Mouse (Mus musculus) frontal cortex, postnatal 25 days (tissue): Measurements from ENCODE around the gene Gm13276.
A peak's percentile ranks its signal among the peaks of the same experiment; 100 is the strongest.
"Not testable (repeated sequence)": the region's sequence is repeated elsewhere in the genome, so short reads cannot be mapped to it uniquely, and the experiment has no call there.

Source experiments
- DNase-seq, 2 experiments: peaks; one replicate each; pipeline ENCODE4 v3.0.0; 2022; ENCODE audit warnings: low spot score in 2 of 2

Gm13276 gene

DNA sequence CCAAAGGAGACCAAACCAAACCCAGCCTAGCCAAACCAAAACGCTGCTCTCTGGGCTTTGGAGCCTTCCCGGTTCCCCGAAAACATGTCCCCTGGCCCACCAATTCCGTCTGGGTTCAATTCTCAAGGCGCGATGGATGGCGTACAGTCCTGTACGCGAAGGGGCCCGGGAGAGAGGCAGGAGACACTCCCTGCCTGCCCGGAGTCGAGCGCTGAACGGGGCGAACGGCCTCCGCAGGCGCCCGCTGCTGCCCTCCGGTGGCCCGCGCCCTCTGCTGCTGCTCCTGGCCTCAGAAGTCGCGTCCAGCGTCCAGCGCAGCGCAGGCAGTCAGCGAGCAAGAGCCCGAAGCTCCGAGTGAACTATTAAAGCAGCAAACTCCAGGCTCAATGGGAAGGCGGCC lies 3.2 kb upstream of the Gm13276 start:
- DNase-seq, result not testable (repeated sequence)

DNA sequence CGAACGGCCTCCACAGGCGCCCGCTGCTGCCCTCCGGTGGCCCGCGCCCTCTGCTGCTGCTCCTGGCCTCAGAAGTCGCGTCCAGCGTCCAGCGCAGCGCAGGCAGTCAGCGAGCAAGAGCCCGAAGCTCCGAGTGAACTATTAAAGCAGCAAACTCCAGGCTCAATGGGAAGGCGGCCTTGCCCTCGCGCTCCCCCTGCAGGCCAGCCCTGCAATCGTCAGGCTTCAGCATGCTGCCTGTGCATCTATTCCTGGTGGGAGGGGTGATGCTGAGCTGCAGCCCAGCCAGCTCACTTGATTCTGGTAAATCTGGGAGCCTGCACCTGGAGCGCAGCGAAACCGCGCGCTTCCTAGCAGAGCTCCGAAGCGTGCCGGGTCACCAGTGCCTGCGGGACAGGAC lies 2.9 kb downstream of the Gm13276 start, which contains the start of gene Gm13277:
Gm13277 (plus strand) TSS at position 231 of the 400 bp plus-strand sequence.
- peak; percentile 31 to 52 for DNase-seq

DNA sequence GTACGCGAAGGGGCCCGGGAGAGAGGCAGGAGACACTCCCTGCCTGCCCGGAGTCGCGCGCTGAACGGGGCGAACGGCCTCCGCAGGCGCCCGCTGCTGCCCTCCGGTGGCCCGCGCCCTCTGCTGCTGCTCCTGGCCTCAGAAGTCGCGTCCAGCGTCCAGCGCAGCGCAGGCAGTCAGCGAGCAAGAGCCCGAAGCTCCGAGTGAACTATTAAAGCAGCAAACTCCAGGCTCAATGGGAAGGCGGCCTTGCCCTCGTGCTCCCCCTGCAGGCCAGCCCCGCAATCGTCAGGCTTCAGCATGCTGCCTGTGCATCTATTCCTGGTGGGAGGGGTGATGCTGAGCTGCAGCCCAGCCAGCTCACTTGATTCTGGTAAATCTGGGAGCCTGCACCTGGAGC lies 5.7 kb downstream of the Gm13276 start, which contains the start of gene Gm13278:
Gm13278 (plus strand) TSS at position 301 of the 400 bp plus-strand sequence.
- DNase-seq, result not testable (repeated sequence)

DNA sequence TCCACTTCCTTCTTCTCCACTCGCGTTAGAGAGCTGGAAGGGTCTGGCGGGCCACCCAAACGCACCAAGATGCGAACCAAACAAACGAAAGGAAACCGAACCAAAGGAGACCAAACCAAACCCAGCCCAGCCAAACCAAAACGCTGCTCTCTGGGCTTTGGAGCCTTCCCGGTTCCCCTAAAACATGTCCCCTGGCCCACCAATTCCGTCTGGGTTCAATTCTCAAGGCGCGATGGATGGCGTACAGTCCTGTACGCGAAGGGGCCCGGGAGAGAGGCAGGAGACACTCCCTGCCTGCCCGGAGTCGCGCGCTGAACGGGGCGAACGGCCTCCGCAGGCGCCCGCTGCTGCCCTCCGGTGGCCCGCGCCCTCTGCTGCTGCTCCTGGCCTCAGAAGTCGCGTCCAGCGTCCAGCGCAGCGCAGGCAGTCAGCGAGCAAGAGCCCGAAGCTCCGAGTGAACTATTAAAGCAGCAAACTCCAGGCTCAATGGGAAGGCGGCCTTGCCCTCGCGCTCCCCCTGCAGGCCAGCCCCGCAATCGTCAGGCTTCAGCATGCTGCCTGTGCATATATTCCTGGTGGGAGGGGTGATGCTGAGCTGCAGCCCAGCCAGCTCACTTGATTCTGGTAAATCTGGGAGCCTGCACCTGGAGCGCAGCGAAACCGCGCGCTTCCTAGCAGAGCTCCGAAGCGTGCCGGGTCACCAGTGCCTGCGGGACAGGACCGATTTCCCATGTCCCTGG lies 8.6 kb downstream of the Gm13276 start, which contains the start of gene Gm13275:
Gm13275 (plus strand) TSS at position 552 of the 740 bp plus-strand sequence.
- peak; percentile 74 to 76 for DNase-seq

DNA sequence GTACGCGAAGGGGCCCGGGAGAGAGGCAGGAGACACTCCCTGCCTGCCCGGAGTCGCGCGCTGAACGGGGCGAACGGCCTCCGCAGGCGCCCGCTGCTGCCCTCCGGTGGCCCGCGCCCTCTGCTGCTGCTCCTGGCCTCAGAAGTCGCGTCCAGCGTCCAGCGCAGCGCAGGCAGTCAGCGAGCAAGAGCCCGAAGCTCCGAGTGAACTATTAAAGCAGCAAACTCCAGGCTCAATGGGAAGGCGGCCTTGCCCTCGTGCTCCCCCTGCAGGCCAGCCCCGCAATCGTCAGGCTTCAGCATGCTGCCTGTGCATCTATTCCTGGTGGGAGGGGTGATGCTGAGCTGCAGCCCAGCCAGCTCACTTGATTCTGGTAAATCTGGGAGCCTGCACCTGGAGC lies 11.6 kb downstream of the Gm13276 start, which contains the start of gene Gm13279:
Gm13279 (plus strand) TSS at position 301 of the 400 bp plus-strand sequence.
- not testable (repeated sequence) for DNase-seq

DNA sequence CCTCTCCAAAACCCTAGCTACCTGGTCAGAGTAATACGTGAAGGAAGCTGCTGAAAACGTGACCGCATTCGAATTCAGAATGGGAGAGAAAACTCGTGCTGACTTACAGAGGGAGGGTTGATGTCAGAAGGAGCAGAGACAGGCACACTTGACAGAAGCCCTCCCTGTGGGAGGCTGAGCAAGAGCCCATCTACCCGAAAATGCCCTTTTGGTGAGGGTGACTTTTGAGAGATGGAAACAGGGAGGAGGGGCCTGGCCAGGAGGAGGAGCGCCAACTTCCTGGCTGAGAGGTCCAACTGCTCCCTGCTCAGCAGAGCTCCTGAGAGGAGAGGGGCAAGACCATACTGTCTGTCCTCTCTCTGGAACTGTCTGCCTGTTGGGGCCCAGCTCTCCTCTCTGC lies 13.9 kb downstream of the Gm13276 start, which contains the start of gene Gm13285:
Gm13285 (plus strand) TSS at position 301 of the 400 bp plus-strand sequence.
- DNase-seq, result not testable (repeated sequence)

DNA sequence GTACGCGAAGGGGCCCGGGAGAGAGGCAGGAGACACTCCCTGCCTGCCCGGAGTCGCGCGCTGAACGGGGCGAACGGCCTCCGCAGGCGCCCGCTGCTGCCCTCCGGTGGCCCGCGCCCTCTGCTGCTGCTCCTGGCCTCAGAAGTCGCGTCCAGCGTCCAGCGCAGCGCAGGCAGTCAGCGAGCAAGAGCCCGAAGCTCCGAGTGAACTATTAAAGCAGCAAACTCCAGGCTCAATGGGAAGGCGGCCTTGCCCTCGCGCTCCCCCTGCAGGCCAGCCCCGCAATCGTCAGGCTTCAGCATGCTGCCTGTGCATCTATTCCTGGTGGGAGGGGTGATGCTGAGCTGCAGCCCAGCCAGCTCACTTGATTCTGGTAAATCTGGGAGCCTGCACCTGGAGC lies 17.4 kb downstream of the Gm13276 start, which contains the start of gene Gm13287:
Gm13287 (plus strand) TSS at position 301 of the 400 bp plus-strand sequence.
- not testable (repeated sequence) for DNase-seq

DNA sequence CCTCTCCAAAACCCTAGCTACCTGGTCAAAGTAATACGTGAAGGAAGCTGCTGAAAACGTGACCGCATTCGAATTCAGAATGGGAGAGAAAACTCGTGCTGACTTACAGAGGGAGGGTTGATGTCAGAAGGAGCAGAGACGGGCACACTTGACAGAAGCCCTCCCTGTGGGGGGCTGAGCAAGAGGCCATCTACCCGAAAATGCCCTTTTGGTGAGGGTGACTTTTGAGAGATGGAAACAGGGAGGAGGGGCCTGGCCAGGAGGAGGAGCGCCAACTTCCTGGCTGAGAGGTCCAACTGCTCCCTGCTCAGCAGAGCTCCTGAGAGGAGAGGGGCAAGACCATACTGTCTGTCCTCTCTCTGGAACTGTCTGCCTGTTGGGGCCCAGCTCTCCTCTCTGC lies 19.7 kb downstream of the Gm13276 start, which contains the start of gene Gm13288:
Gm13288 (plus strand) TSS at position 301 of the 400 bp plus-strand sequence.
- not testable (repeated sequence) for DNase-seq

DNA sequence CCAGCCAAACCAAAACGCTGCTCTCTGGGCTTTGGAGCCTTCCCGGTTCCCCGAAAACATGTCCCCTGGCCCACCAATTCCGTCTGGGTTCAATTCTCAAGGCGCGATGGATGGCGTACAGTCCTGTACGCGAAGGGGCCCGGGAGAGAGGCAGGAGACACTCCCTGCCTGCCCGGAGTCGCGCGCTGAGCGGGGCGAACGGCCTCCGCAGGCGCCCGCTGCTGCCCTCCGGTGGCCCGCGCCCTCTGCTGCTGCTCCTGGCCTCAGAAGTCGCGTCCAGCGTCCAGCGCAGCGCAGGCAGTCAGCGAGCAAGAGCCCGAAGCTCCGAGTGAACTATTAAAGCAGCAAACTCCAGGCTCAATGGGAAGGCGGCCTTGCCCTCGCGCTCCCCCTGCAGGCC lies 20.3 kb downstream of the Gm13276 start:
- not testable (repeated sequence) for DNase-seq

DNA sequence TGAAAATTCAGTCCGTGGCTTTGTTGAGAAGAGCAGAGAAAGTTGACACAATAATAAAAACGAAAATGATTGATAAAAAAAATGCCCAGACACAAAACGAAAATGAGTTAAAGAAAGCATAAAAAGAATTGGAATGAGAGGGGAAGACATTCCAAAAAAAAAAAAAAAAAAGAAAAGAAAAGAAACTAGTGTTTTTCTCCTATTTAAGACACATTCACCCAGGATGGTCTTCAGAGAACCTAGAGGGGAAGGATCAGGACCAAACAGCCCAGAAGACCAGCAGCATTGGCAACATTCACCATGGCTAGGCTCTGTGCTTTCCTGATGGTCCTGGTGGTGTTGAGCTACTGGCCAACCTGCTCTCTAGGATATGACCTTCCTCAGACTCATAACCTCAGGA lies 30.4 kb downstream of the Gm13276 start, which contains the start of gene Ifna7:
Ifna7 (plus strand) TSS at position 301 of the 400 bp plus-strand sequence.
- no peak for DNase-seq

DNA sequence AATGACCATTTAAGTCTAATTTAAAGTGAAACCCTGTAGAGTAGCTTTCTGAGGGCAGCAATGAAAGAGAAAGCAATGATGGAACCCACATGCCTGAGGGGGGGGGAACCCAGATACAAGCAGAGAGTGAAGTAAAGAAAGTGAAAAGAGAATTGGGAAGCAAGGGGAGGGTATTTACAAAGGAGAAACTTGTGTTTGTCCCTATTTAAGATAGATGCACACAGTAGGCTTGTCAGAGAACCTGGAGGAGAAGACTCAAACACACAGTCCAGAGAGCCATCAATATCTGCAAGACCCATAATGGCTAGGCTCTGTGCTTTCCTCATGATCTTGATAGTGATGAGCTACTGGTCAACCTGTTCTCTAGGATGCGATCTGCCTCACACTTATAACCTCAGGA lies 34.1 kb downstream of the Gm13276 start, which contains the start of gene Ifna11:
Ifna11 (plus strand) TSS at position 301 of the 400 bp plus-strand sequence.
- DNase-seq, result no peak

DNA sequence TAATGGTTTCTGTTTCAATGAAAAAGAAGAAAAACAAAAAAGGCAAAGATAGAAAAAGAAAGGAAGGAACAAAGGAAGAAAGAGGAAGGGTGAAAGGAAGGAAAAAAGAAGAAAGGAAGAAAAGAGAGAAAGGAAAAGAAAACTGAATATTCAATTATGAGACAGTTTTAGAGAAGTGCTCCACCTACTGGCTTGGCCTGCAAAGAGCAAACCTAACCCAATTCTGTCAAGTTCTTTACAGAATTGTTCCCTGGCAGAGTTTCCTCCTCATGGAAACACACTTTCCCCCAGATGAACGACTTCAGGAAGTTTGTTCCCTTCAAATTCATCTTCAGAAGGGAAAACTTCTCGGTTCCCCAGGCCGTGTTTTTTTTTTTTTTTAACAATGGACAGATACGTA lies 37.5 kb downstream of the Gm13276 start:
- DNase-seq, result no peak

DNA sequence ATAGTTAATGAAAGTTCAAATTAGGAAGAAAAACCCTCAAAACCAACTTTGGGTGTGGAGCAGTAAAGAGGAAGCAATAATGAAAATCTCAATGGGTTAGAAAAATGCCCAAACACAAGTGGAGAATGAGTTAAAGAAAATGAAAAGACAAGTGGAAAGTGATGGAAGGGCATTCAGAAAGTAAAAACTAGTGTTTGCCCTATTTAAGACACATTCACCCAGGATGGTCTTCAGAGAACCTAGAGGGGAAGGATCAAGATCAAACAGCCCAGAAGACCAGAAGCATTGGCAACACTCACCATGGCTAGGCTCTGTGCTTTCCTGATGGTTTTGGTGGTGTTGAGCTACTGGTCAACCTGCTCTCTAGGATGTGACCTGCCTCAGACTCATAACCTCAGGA lies 41.6 kb downstream of the Gm13276 start, which contains the start of gene Ifna6:
Ifna6 (plus strand) TSS at position 301 of the 400 bp plus-strand sequence.
- not testable (repeated sequence) for DNase-seq

DNA sequence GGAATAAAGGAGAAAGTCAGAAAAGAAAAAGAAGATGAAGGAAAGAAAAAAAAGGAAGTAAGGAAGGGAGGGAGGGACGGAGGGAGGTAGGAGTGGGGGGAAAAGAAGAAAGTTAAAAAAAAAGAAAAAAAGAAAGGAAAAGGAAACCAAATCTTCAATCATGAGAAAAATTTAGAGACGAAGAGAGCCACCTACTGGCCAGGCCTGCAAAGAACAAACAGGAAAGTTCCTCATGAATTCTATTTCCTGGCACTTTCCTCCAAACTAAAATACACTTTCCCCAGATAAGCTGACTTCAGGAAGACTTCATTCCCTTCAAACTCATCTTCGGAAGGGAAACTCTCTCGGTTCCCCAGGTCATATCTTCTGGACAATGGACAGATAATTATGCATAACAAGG lies 45.0 kb downstream of the Gm13276 start:
- peak in 1 of 2 experiments; percentile 14 for DNase-seq

DNA sequence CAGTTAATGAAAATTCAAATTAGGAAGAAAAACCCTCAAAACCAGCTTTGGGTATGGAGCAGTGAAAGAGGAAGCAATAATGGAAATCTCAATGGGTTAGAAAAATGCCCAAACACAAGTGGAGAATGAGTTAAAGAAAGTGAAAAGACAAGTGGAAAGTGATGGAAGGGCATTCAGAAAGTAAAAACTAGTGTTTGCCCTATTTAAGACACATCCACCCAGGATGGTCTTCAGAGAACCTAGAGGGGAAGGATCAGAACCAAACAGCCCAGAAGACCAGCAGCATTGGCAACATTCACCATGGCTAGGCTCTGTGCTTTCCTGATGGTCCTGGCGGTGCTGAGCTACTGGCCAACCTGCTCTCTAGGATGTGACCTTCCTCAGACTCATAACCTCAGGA lies 49.7 kb downstream of the Gm13276 start, which contains the start of gene Ifna5:
Ifna5 (plus strand) TSS at position 301 of the 400 bp plus-strand sequence.
- DNase-seq, result not testable (repeated sequence)
